Comparison of ENCODE assay signal across 9 mouse cellular contexts in genomic region chr6:54771171-54771570, GRCm38 (mm10). TPM values are rescaled to one million over a fixed set of nuclear protein-coding genes. Genes with fewer than 3 reads are reported as not detected.
DNase-seq lines count a peak whose midpoint lies in the region; ATAC-seq lines count a peak whose summit lies in the region.
"Had no signal": no experiment of that assay in that cellular context is flagged by ENCODE, and none has a peak within 500 bp of the region (broad histone marks: within the 10 kb centered on the region; RNA-seq: fewer than 3 reads in every experiment).

No protein-coding gene starts in this region.

- H3K36me3 ChIP-seq in forebrain, embryonic 15.5 days, result no peaks in the 10 kb centered on the region
- H3K36me3 ChIP-seq in forebrain, embryonic 11.5 days (ENCODE audit: control insufficient read depth, insufficient read depth, low read length), result no peaks in the 10 kb centered on the region
- no peaks in the 10 kb centered on the region for H3K36me3 ChIP-seq in intestine, embryonic 15.5 days
- H3K36me3 ChIP-seq in intestine, embryonic 16.5 days (ENCODE audit: control insufficient read depth, insufficient read depth, low read length), result no peaks in the 10 kb centered on the region
- H3K36me3 ChIP-seq: liver, embryonic 15.5 days had no signal

- no peaks in the 10 kb centered on the region for H3K27me3 ChIP-seq in forebrain, embryonic 15.5 days
- H3K27me3 ChIP-seq in forebrain, embryonic 11.5 days (ENCODE audit: control insufficient read depth, insufficient read depth, low read length), result no peaks in the 10 kb centered on the region
- H3K27me3 ChIP-seq in intestine, embryonic 15.5 days (replicated peaks), result no peaks in the 10 kb centered on the region
- no peaks in the 10 kb centered on the region for H3K27me3 ChIP-seq in intestine, embryonic 16.5 days (replicated peaks; ENCODE audit: control insufficient read depth, insufficient read depth, low read length)
- H3K27me3 ChIP-seq: liver, embryonic 15.5 days had no signal

- H3K9ac ChIP-seq in forebrain, embryonic 15.5 days (replicated peaks), result no peak overlapping the region
- H3K9ac ChIP-seq in forebrain, embryonic 11.5 days (ENCODE audit: low read length), result no peak overlapping the region
- H3K9ac ChIP-seq in intestine, embryonic 15.5 days, result no peak overlapping the region
- H3K9ac ChIP-seq in intestine, embryonic 16.5 days (ENCODE audit: low read depth, low read length), result no peak overlapping the region
- H3K9ac ChIP-seq: liver, embryonic 15.5 days had no signal

- H3K4me3 ChIP-seq in forebrain, embryonic 15.5 days, result no peak overlapping the region
- no peak overlapping the region for H3K4me3 ChIP-seq in forebrain, embryonic 11.5 days (ENCODE audit: low read depth, low read length)
- no peak overlapping the region for H3K4me3 ChIP-seq in intestine, embryonic 15.5 days (replicated peaks)
- no peak overlapping the region for H3K4me3 ChIP-seq in intestine, embryonic 16.5 days (ENCODE audit: low read length)
- H3K4me3 ChIP-seq: liver, embryonic 15.5 days had no signal

- peaks cover 10% of the 10 kb centered on the region for H3K4me1 ChIP-seq in forebrain, embryonic 15.5 days
- no peaks in the 10 kb centered on the region for H3K4me1 ChIP-seq in forebrain, embryonic 11.5 days (replicated peaks; ENCODE audit: control insufficient read depth, insufficient read depth, low read length)
- no peaks in the 10 kb centered on the region for H3K4me1 ChIP-seq in intestine, embryonic 15.5 days (replicated peaks)
- H3K4me1 ChIP-seq in intestine, embryonic 16.5 days (ENCODE audit: control insufficient read depth, insufficient read depth, low read length), result no peaks in the 10 kb centered on the region

- intact Hi-C loops in gastrocnemius, postnatal 14 days (cut with DNase I; ENCODE audit: low total_unique reads), result no loop called here

- 55% methylated on average over 8 of the region's 8 CpGs for WGBS in forebrain, embryonic 15.5 days
- WGBS in forebrain, embryonic 11.5 days, result 91% methylated on average over 8 of the region's 8 CpGs
- 71% methylated on average over 8 of the region's 8 CpGs for WGBS in intestine, embryonic 15.5 days
- 77% methylated on average over 8 of the region's 8 CpGs for WGBS in intestine, embryonic 16.5 days

- no peak for DNase-seq in forebrain, embryonic 11.5 days (ENCODE audit: low spot score)
- DNase-seq in 3T3-L1 (ENCODE audit: low read depth, low spot score), result peak; percentile 47
- DNase-seq in gastrocnemius, postnatal 14 days, result peak; percentile 62
- peak; percentile 74 for DNase-seq in layer of hippocampus, adult 9-11 months
- DNase-seq in urinary bladder, postnatal 14 days (ENCODE audit: low spot score), result no peak

- H3K9me3 ChIP-seq in forebrain, embryonic 15.5 days, result no peaks in the 10 kb centered on the region
- no peaks in the 10 kb centered on the region for H3K9me3 ChIP-seq in forebrain, embryonic 11.5 days (ENCODE audit: control insufficient read depth, low read length)
- H3K9me3 ChIP-seq in intestine, embryonic 15.5 days, result no peaks in the 10 kb centered on the region
- no peaks in the 10 kb centered on the region for H3K9me3 ChIP-seq in intestine, embryonic 16.5 days (ENCODE audit: control insufficient read depth, low read length)
- H3K9me3 ChIP-seq: liver, embryonic 15.5 days had no signal

- no peak overlapping the region for H3K27ac ChIP-seq in forebrain, embryonic 15.5 days (replicated peaks)
- H3K27ac ChIP-seq in forebrain, embryonic 11.5 days (ENCODE audit: low read depth, low read length), result no peak overlapping the region
- no peak overlapping the region for H3K27ac ChIP-seq in intestine, embryonic 15.5 days
- no peak overlapping the region for H3K27ac ChIP-seq in intestine, embryonic 16.5 days (ENCODE audit: low read length)
- H3K27ac ChIP-seq: liver, embryonic 15.5 days had no signal

- no peak overlapping the region for H3K4me2 ChIP-seq in forebrain, embryonic 15.5 days (replicated peaks)
- H3K4me2 ChIP-seq in forebrain, embryonic 11.5 days (ENCODE audit: low read depth, low read length, severe bottlenecking), result no peak overlapping the region
- H3K4me2 ChIP-seq in intestine, embryonic 15.5 days (replicated peaks), result no peak overlapping the region
- H3K4me2 ChIP-seq in intestine, embryonic 16.5 days (ENCODE audit: low read depth, low read length), result no peak overlapping the region
- H3K4me2 ChIP-seq: liver, embryonic 15.5 days had no signal

- ATAC-seq in forebrain, embryonic 15.5 days (replicated peaks), result peak; percentile 76
- no peak for ATAC-seq in forebrain, embryonic 11.5 days (replicated peaks; ENCODE audit: low FRiP score)
- ATAC-seq in intestine, embryonic 15.5 days, result no peak
- ATAC-seq in intestine, embryonic 16.5 days, result no peak

RNA-seq across cellular contexts. Expression of gene Znrf2, which starts 45.5 kb away (rescaled TPM):
- polyA plus RNA-seq in forebrain, embryonic 15.5 days (2015; fragmentation: Nextera tagmentation; extraction: Ambion mirVana), result 18.4 and 22.0 TPM in 2 replicates
- 2.8 and 3.0 TPM in 2 replicates for polyA plus RNA-seq in forebrain, embryonic 11.5 days (2014; fragmentation: Nextera tagmentation; extraction: Ambion mirVana)
- 1 to 10 TPM; 8.1 to 9.6 TPM for total RNA-seq in gastrocnemius, postnatal 14 days (2021)
- 5.8 and 6.5 TPM in 2 replicates for polyA plus RNA-seq in intestine, embryonic 15.5 days (2015; fragmentation: Nextera tagmentation; extraction: Ambion mirVana)
- polyA plus RNA-seq in intestine, embryonic 16.5 days (2015; fragmentation: Nextera tagmentation; extraction: Ambion mirVana), result 5.0 and 5.5 TPM in 2 replicates

Comparison
In these comparisons a context has a peak if more than half of its experiments do, and no peak if none do; other contexts are left out.
1. DNase-seq: peak in 3T3-L1 (single experiment), gastrocnemius, postnatal 14 days (single experiment) and layer of hippocampus, adult 9-11 months (single experiment); none in forebrain, embryonic 11.5 days (single experiment) and urinary bladder, postnatal 14 days (single experiment).